Mouse (Mus musculus): ENCODE data around the gene Lelp1. TPM values are rescaled to one million over a fixed set of nuclear protein-coding genes. Genes with fewer than 3 reads are reported as not detected.

Lelp1 gene
- not detected in 2 replicates for polyA plus RNA-seq (2012; rRNA removed)

DNA sequence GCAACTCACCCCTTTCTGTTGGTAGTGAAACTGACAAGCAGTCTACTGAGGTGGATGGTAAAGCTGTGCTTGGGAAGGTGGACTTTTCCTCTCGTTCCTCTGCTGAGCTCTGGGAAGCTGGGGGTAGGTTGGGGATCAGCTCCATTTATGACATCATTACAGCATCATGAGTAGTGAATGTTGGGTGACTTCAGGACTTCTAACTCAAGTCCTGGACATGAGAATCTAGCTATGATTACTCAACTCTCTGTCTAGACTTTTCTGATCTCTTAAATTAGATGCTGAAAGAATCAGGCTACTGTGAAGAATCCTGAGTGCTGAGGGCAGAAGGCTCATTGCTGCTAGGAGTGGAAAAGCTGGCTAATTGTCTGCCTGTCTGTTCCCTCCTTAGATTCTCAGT, at the start of gene Lelp1:
Gene Lelp1 (minus strand): TSS at position 101 of the 400 bp plus-strand sequence.

DNA sequence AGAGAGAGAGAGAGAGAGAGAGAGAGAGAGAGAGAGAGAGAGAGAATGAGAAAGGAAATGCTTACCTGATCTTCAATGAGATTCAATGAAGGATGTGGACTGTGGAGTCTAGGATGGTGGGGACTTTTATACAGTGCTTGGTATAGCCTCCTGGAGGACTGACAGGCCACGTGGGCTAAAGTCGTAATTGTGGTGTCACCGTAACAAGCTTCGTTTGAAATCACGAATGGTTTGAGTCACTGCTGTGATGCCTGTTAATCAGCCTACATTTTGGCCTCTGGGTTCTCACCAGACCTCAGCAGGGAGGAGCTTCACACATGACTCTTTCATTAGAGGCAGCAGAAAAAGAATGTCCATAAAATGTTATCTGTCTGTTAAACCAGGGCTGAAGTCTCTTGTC, 18.7 kb downstream of the Lelp1 start, which contains the start of gene Prr9:
Gene Prr9 (minus strand): TSS at position 101 of the 400 bp plus-strand sequence.

Other genes with a start within 250 kb of the Lelp1 start
- gene Pglyrp3, start 128.2 kb downstream of the Lelp1 start, polyA plus RNA-seq (2012; rRNA removed), result not detected in 2 replicates
- gene Lor, start 59.6 kb downstream of the Lelp1 start, polyA plus RNA-seq (2012; rRNA removed), result 0.02 TPM in 2 replicates
- gene Prr9, start 18.8 kb downstream of the Lelp1 start, polyA plus RNA-seq (2012; rRNA removed), result not detected in 2 replicates
- 0.02 and 0.04 TPM in 2 replicates for gene Sprr2a1, start 73.1 kb upstream of the Lelp1 start, polyA plus RNA-seq (2012; rRNA removed)
- 0.50 and 2.6 TPM in 2 replicates for gene Sprr2a2, start 73.2 kb upstream of the Lelp1 start, polyA plus RNA-seq (2012; rRNA removed)
- gene Sprr2a3, start 142.7 kb upstream of the Lelp1 start, polyA plus RNA-seq (2012; rRNA removed), result 0.10 TPM in 1 of 2 replicates, not detected in the other
- gene Sprr2b, start 173.9 kb upstream of the Lelp1 start, polyA plus RNA-seq (2012; rRNA removed), result 0.05 TPM in 1 of 2 replicates, not detected in the other
- not detected in 2 replicates for gene Sprr2d, start 196.4 kb upstream of the Lelp1 start, polyA plus RNA-seq (2012; rRNA removed)
- gene Sprr2e, start 209.4 kb upstream of the Lelp1 start, polyA plus RNA-seq (2012; rRNA removed), result not detected in 2 replicates
- not detected in 2 replicates for gene Sprr2f, start 222.4 kb upstream of the Lelp1 start, polyA plus RNA-seq (2012; rRNA removed)
- not detected in 2 replicates for gene Sprr2h, start 242.9 kb upstream of the Lelp1 start, polyA plus RNA-seq (2012; rRNA removed)

Measured in liver, embryonic 18 days (tissue).